Mouse (Mus musculus) R1 (cell line): ENCODE data around the gene D930007J09Rik.

Experiments
- DNase-seq: peaks from one replicate; pipeline ENCODE4 v3.0.0-alpha.2; 2018; ENCODE audit warnings: low read depth, low spot score

D930007J09Rik gene

GRCm38 (mm10) chr13:32759036-32759435 lies 43.6 kb downstream of the D930007J09Rik start:
- DNase-seq, result peak; percentile 25
